15 mouse cellular contexts compared by ENCODE assay signal in the genomic region with DNA sequence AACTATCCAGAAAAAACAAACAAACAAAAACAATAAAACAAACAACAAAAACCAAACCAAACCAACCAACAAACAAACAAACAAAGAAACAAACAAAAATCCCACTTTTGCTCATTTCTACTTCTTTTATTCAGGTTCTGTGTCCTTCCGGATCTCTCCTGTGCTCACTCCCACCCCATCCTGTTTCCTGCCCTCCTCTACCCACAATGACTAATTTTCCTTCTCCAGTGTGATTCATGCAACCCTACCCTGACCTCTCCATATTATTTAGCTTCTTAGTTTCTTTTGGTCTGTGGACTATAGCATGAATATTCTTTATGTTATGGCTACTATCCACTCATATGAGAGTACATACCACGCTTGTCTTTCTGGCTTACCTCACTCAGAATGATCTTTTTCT.
"Had no signal": no experiment of that assay in that cellular context is flagged by ENCODE, and none has a peak within 500 bp of the region (broad histone marks: within the 10 kb centered on the region; RNA-seq: fewer than 3 reads in every experiment).

No protein-coding gene starts in this region.

- H3K4me1 ChIP-seq: neural tube, embryonic 15.5 days; stomach, embryonic 15.5 days had no signal

- H3K27me3 ChIP-seq: neural tube, embryonic 15.5 days; stomach, embryonic 15.5 days had no signal

- DNase-seq: retina, postnatal 1 day; right cerebral cortex, adult 18-20 months; right cerebral cortex, postnatal 14 days; right cerebral cortex, postnatal 25 days; right cerebral cortex, postnatal 4 days; spleen, adult 18-20 months; thymus, adult 18-20 months; thymus, adult 2 months; thymus, postnatal 14 days; thymus, postnatal 25 days; thymus, postnatal 36 days; thymus, postnatal 4 days had no signal

- H3K36me3 ChIP-seq: neural tube, embryonic 15.5 days; stomach, embryonic 15.5 days had no signal

- H3K27ac ChIP-seq: neural tube, embryonic 15.5 days; stomach, embryonic 15.5 days; stomach, postnatal 0 days had no signal

- H3K9ac ChIP-seq: neural tube, embryonic 15.5 days; stomach, embryonic 15.5 days had no signal

- H3K9me3 ChIP-seq: neural tube, embryonic 15.5 days; stomach, embryonic 15.5 days had no signal

- H3K4me2 ChIP-seq: neural tube, embryonic 15.5 days; stomach, embryonic 15.5 days had no signal

- H3K4me3 ChIP-seq: neural tube, embryonic 15.5 days; stomach, embryonic 15.5 days had no signal
